Mouse (Mus musculus) hindbrain, embryonic 12.5 days (tissue): ENCODE data around the gene Anks1b. TPM values are rescaled to one million over a fixed set of nuclear protein-coding genes. Genes with fewer than 3 reads are reported as not detected.
A peak's percentile ranks its signal among the peaks of the same experiment; 100 is the strongest.

Experiments used
- ATAC-seq: fragments of 200-750 bp; cut with Nextera tagmentation; 2 replicates; pipeline ENCODE4 v1.8.0; 2017; ENCODE audit warnings: moderate TSS enrichment; ENCODE audit not compliant: low FRiP score
- H3K27ac ChIP-seq: fragments of 300-500 bp; sonication (generic); 2 replicates; pipeline ENCODE4 v1.5.1; 2016; ENCODE audit warnings: mild to moderate bottlenecking
- H3K27me3 ChIP-seq: fragments of 300-500 bp; sonication (generic); 2 replicates; pipeline ENCODE4 v1.6.1; 2016; ENCODE audit warnings: mild to moderate bottlenecking
- H3K36me3 ChIP-seq: fragments of 300-500 bp; sonication (generic); 2 replicates; pipeline ENCODE4 v1.6.1; 2016; ENCODE audit warnings: mild to moderate bottlenecking
- H3K4me1 ChIP-seq: fragments of 300-500 bp; sonication (generic); 2 replicates; pipeline ENCODE4 v1.6.1; 2016
- H3K4me2 ChIP-seq: fragments of 300-500 bp; sonication (generic); replicated peaks from 2 replicates; pipeline ENCODE4 v1.6.1; 2016; ENCODE audit warnings: mild to moderate bottlenecking
- H3K4me3 ChIP-seq: fragments of 300-500 bp; sonication (generic); 2 replicates; pipeline ENCODE4 v1.5.1; 2016; ENCODE audit warnings: mild to moderate bottlenecking
- H3K9ac ChIP-seq: fragments of 300-500 bp; sonication (generic); 2 replicates; pipeline ENCODE4 v1.6.1; 2016; ENCODE audit warnings: mild to moderate bottlenecking, moderate library complexity
- H3K9me3 ChIP-seq: fragments of 300-500 bp; sonication (generic); replicated peaks from 2 replicates; pipeline ENCODE4 v1.6.1; 2016; ENCODE audit warnings: mild to moderate bottlenecking
- WGBS: fragments of 180-500 bp; shearing (Covaris S2); methylation state at CpG from one replicate; pipeline ENCODE4 v1.1.7; 2016; 5-methylcytosine and 5-hydroxymethylcytosine counted together
- polyA plus RNA-seq: library from polyadenylated mRNA; unstranded; fragments of >200 nt; fragmentation: Nextera tagmentation; extraction: Ambion mirVana; gene quantifications from 2 replicates; pipeline ENCODE4 v1.2.1, GENCODE M21; 2016

The Anks1b gene
- polyA plus RNA-seq, 1 experiment from 2014 or later, result 26.1 TPM

- WGBS, result 55% methylated on average over 4 of the region's 4 CpGs
- H3K4me2 ChIP-seq, result no peak overlapping the region
- 0 out of 2 replicates have a peak, but pooled peaks cover 2% of the 10 kb centered on the region for H3K27me3 ChIP-seq
- H3K27ac ChIP-seq, result no peak overlapping the region
- no peak for ATAC-seq
- H3K9ac ChIP-seq, result no peak overlapping the region
- no peaks in the 10 kb centered on the region for H3K36me3 ChIP-seq
- no peak overlapping the region for H3K4me3 ChIP-seq
- no peaks in the 10 kb centered on the region for H3K9me3 ChIP-seq
- peaks cover 9% of the 10 kb centered on the region for H3K4me1 ChIP-seq
Measured at GRCm38 (mm10) chr10:90732823-90733222, 859.5 kb downstream of the Anks1b start.

DNA sequence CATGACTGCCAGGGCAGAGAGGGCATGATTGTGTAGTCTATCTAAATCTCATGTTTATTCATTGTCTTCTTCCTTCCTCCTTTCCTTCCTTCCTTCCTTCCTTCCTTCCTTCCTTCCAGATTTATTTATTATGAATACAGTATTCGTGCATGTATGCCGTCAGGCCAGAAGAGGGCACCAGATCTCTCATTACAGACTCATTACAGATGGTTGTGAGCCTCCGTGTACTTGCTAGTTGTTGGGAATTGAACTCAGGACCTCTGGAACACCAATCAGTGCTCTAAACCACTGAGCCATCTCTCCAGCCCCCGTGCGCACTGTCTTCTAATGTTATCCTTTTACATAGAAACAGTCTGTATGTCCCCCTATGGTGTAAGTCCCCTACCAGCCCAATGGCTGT lies 860.3 kb downstream of the Anks1b start:
- peaks cover 4% of the 10 kb centered on the region; the same call in 1 of the 2 replicates for H3K4me1 ChIP-seq
- WGBS, result 25% methylated on average over 5 of the region's 5 CpGs
- no peak overlapping the region for H3K9ac ChIP-seq
- no peak for ATAC-seq
- no peaks in the 10 kb centered on the region for H3K9me3 ChIP-seq
- no peaks in the 10 kb centered on the region for H3K36me3 ChIP-seq
- H3K27ac ChIP-seq, result no peak overlapping the region
- no peak overlapping the region for H3K4me2 ChIP-seq
- no peaks in the 10 kb centered on the region for H3K27me3 ChIP-seq
- H3K4me3 ChIP-seq, result no peak overlapping the region

DNA sequence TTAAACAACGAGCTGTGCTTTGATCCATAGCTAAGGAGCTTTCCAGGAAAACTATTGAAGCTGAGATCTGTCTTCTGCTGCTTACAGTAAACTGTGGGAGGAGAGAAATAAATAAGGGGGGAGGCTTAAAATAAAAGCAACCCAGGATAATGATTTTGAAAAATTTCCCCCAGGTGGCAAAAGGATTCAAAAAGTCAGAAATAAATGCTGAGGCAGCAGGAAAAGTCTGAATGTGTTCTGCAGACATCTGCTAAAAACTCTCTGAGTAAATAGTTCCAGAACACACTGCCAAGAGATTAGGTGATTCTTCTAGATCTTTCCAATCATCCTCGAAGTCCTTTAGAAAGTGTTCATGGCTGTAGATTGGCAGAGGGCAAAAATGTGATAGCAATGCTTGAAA lies 865.2 kb downstream of the Anks1b start:
- no peak overlapping the region for H3K9ac ChIP-seq
- no peak overlapping the region for H3K4me3 ChIP-seq
- no peaks in the 10 kb centered on the region for H3K36me3 ChIP-seq
- H3K27me3 ChIP-seq, result no peaks in the 10 kb centered on the region
- 87% methylated on average over 2 of the region's 2 CpGs for WGBS
- H3K9me3 ChIP-seq, result no peaks in the 10 kb centered on the region
- ATAC-seq, result no peak
- no peak overlapping the region for H3K27ac ChIP-seq
- no peaks in the 10 kb centered on the region for H3K4me1 ChIP-seq
- H3K4me2 ChIP-seq, result no peak overlapping the region

DNA sequence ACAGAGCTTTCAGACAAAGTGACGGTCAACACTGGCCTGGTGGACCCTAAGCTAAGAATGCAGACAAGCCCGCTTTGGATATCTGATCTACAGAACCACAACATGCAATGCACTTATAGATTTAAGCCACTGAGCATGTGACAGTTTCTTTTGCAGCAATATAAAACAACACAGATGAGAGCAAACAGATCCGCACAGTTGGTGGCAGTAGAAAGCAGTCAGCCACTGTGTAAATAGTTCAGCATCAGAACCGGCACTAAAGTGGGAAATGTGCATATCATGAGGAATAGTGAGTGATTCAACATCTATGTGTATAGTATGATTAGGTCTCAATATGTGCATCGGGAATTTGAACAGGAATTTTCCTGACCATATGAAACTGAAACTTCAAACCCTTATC lies 867.6 kb downstream of the Anks1b start:
- Histone ChIP-seq H3K27me3 (no peaks in the 10 kb centered on the region), H3K9me3 (no peaks in the 10 kb centered on the region), H3K36me3 (no peaks in the 10 kb centered on the region), H3K27ac (no peak overlapping the region), H3K4me3 (no peak overlapping the region), H3K4me1 (no peaks in the 10 kb centered on the region), H3K4me2 (no peak overlapping the region), H3K9ac (no peak overlapping the region)
- 89% methylated on average over 5 of the region's 5 CpGs for WGBS
- no peak for ATAC-seq

GRCm38 (mm10) chr10:90751889-90752288 lies 878.6 kb downstream of the Anks1b start:
- Histone ChIP-seq H3K27ac (peak overlapping the region; percentile 19), H3K4me3 (no peak overlapping the region), H3K36me3 (no peaks in the 10 kb centered on the region), H3K9ac (no peak overlapping the region), H3K9me3 (no peaks in the 10 kb centered on the region; the same call in 1 of the 2 replicates), H3K4me2 (no peak overlapping the region), H3K4me1 (no peaks in the 10 kb centered on the region; the same call in 1 of the 2 replicates), H3K27me3 (no peaks in the 10 kb centered on the region)
- 73% methylated on average over 5 of the region's 5 CpGs for WGBS
- 0 out of 2 replicates have a peak, but pooled peaks have one; percentile 58 for ATAC-seq

GRCm38 (mm10) chr10:90753106-90753505 lies 879.8 kb downstream of the Anks1b start:
- Histone ChIP-seq H3K4me3 (no peak overlapping the region), H3K9me3 (no peaks in the 10 kb centered on the region; the same call in 1 of the 2 replicates), H3K4me2 (no peak overlapping the region), H3K27ac (no peak overlapping the region), H3K27me3 (no peaks in the 10 kb centered on the region), H3K9ac (no peak overlapping the region), H3K4me1 (no peaks in the 10 kb centered on the region; the same call in 1 of the 2 replicates), H3K36me3 (no peaks in the 10 kb centered on the region)
- WGBS, result 79% methylated on average over 9 of the region's 9 CpGs
- ATAC-seq, result no peak

DNA sequence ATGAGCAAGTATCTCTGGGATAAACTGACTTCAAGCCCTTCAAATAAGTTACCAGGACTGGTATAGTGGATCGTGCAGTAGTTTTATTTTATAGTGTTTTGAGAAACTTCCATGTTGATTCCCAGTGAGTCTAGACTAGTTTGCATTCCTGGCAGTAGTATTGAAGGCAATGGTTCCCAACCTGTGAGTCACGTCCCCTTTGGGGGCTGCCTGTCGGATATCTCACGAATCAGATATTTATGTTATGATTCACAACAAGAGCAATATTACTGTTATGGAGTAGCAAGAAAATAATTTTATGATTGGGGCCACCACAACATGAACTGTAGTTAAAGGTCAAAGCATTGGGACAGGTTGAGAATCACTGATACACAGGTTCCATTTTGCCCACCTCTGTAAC lies 884.5 kb downstream of the Anks1b start:
- WGBS, result 93% methylated on average over 4 of the region's 4 CpGs
- Histone ChIP-seq H3K27ac (no peak overlapping the region), H3K4me1 (no peaks in the 10 kb centered on the region; the same call in 1 of the 2 replicates), H3K27me3 (no peaks in the 10 kb centered on the region), H3K9ac (no peak overlapping the region), H3K4me2 (no peak overlapping the region), H3K36me3 (no peaks in the 10 kb centered on the region), H3K9me3 (no peaks in the 10 kb centered on the region), H3K4me3 (no peak overlapping the region)
- no peak for ATAC-seq

DNA sequence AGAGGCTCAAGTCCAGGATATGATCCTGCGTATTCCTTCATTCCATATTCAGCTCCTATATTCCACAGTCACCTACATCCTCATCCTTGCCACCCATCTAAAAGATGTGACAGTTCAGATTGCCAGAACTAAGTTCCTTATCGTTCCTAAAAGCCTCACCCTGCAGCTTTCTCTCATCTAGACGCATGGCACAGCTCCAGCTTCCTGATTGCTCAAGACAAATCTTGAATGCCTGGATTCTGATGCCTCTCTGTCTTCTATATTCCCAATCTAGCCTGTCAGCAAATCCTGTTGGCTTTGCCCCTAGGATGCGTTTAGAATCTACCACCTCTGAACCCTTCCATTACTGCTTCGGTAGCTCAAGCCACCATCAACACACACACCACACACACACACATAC lies 886.6 kb downstream of the Anks1b start:
- H3K9ac ChIP-seq, result no peak overlapping the region
- 89% methylated on average over 5 of the region's 5 CpGs for WGBS
- no peaks in the 10 kb centered on the region; the same call in 1 of the 2 replicates for H3K4me1 ChIP-seq
- H3K9me3 ChIP-seq, result no peaks in the 10 kb centered on the region
- no peak overlapping the region for H3K4me3 ChIP-seq
- ATAC-seq, result no peak
- no peak overlapping the region for H3K4me2 ChIP-seq
- no peak overlapping the region for H3K27ac ChIP-seq
- no peaks in the 10 kb centered on the region for H3K36me3 ChIP-seq
- no peaks in the 10 kb centered on the region for H3K27me3 ChIP-seq

DNA sequence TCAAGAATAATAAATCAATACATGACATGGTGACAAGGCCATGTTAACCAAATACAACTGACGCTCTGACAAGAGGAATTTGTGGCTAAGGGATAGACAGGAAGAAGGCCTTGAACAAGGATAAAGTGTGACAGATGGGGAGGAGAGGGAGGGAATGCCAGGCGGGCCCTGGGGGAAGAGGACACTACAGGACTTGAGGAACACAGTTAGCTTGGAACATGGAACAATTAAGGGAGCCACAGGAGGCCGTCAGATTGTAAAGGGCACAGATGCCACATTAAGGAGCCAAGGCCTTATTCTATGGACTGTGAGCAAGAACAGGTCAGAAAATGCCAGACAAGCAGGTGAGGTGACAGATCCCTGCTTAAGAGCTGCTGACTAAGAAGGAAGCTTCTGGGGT lies 893.0 kb downstream of the Anks1b start:
- Histone ChIP-seq H3K27me3 (no peaks in the 10 kb centered on the region), H3K4me3 (no peak overlapping the region), H3K36me3 (no peaks in the 10 kb centered on the region), H3K27ac (no peak overlapping the region), H3K9me3 (no peaks in the 10 kb centered on the region), H3K4me2 (no peak overlapping the region), H3K4me1 (peaks cover 12% of the 10 kb centered on the region), H3K9ac (no peak overlapping the region)
- ATAC-seq, result no peak
- WGBS, result 70% methylated on average over 3 of the region's 3 CpGs

GRCm38 (mm10) chr10:90770403-90770955 lies 897.2 kb downstream of the Anks1b start:
- Histone ChIP-seq H3K9ac (no peak overlapping the region), H3K9me3 (no peaks in the 10 kb centered on the region), H3K27me3 (no peaks in the 10 kb centered on the region), H3K27ac (no peak overlapping the region), H3K4me1 (peaks cover 25% of the 10 kb centered on the region), H3K4me3 (no peak overlapping the region), H3K36me3 (no peaks in the 10 kb centered on the region), H3K4me2 (no peak overlapping the region)
- 25% methylated on average over 11 of the region's 11 CpGs for WGBS
- no peak for ATAC-seq

GRCm38 (mm10) chr10:90771046-90771445 lies 897.7 kb downstream of the Anks1b start:
- H3K27ac ChIP-seq, result peak overlapping the region; percentile 48
- WGBS, result 46% methylated on average over 7 of the region's 7 CpGs

GRCm38 (mm10) chr10:90771471-90772226 lies 898.3 kb downstream of the Anks1b start:
- no peaks in the 10 kb centered on the region for H3K9me3 ChIP-seq
- no peak overlapping the region for H3K4me3 ChIP-seq
- H3K27ac ChIP-seq, result peak overlapping the region; percentile 48; the same call in 1 of the 2 replicates
- peak; percentile 95 for ATAC-seq
- peak overlapping the region; percentile 36 for H3K4me2 ChIP-seq
- H3K9ac ChIP-seq, result no peak overlapping the region
- H3K27me3 ChIP-seq, result no peaks in the 10 kb centered on the region
- WGBS, result 7% methylated on average over 15 of the region's 15 CpGs
- peaks cover 25% of the 10 kb centered on the region for H3K4me1 ChIP-seq
- H3K36me3 ChIP-seq, result no peaks in the 10 kb centered on the region

More at GRCm38 (mm10) chr10:90771046-90771445, 897.7 kb downstream of the Anks1b start:
- no peak for ATAC-seq
- Histone ChIP-seq H3K4me1 (peaks cover 25% of the 10 kb centered on the region), H3K27me3 (no peaks in the 10 kb centered on the region), H3K9me3 (no peaks in the 10 kb centered on the region), H3K4me3 (no peak overlapping the region), H3K9ac (no peak overlapping the region), H3K36me3 (no peaks in the 10 kb centered on the region), H3K4me2 (peak overlapping the region; percentile 36)
